Mouse (Mus musculus) bone marrow, adult 2 months (tissue): ENCODE data around the gene Foxo3. TPM values are rescaled to one million over a fixed set of nuclear protein-coding genes. Genes with fewer than 3 reads are reported as not detected.

ENCODE experiments used
- H3K27ac ChIP-seq: fragments of 200-500 bp; 2 replicates; pipeline ENCODE4 v1.5.1; 2012; ENCODE audit warnings: low read depth, mild to moderate bottlenecking, control low read depth, inconsistent platforms, low read length; ENCODE audit not compliant: control insufficient read depth, poor library complexity, insufficient read depth
- H3K4me1 ChIP-seq: fragments of 200-500 bp; 2 replicates; pipeline ENCODE4 v1.6.1; 2011; ENCODE audit warnings: low read length; ENCODE audit not compliant: control insufficient read depth, insufficient read depth
- H3K4me3 ChIP-seq: fragments of 200-500 bp; replicated peaks from 2 replicates; pipeline ENCODE3; 2011; ENCODE audit warnings: mild to moderate bottlenecking, low read depth, low read length, control low read depth; ENCODE audit not compliant: control insufficient read depth
- CTCF ChIP-seq: fragments of 200-500 bp; IDR thresholded peaks from 2 replicates; pipeline ENCODE4 v1.5.1; 2011; ENCODE audit warnings: low read length, control low read depth; ENCODE audit not compliant: control insufficient read depth, insufficient read depth
- POLR2A ChIP-seq: fragments of 200-500 bp; IDR thresholded peaks from 2 replicates; pipeline ENCODE4 v1.6.1; 2011; ENCODE audit warnings: low read depth, mild to moderate bottlenecking, control low read depth, low read length, borderline replicate concordance; ENCODE audit not compliant: control insufficient read depth
- WGBS: fragments of 180-500 bp; shearing (Covaris S2); methylation state at CpG from one replicate; pipeline ENCODE4 v1.1.7; 2018; 5-methylcytosine and 5-hydroxymethylcytosine counted together
- polyA plus RNA-seq: library from polyadenylated mRNA; stranded (reverse); fragments of >200 nt; gene quantifications from 2 replicates; pipeline ENCODE4 v1.2.4, GENCODE M21; 2011; ENCODE audit warnings: low replicate concordance; ENCODE audit not compliant: missing spikeins, insufficient read depth, insufficient read length

Foxo3 gene
- polyA plus RNA-seq, 1 experiment: 51.5 TPM

DNA sequence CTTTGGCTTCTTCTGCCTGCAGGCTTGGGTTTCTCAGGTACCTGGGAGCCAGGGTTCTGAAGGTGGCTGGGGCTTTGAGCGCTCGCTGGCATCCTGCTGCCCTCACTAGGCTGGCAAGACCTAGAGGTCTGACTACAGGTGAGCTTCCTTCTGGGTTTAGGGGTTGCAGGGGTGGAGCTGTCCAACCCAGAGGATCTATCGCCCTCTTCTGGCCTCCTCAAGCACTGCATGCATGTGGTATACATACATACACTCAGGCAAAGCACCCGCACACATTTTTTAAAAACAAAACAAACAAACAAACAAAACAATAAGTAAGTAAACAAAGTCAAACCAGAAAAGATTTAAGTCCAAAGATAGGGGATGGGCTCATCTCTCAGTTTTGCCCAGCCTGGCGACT is 14.8 kb upstream of the Foxo3 start:
- H3K4me1 ChIP-seq: no peaks in the 10 kb centered on the region
- TF ChIP-seq POLR2A: no peak
- peak; percentile 91 for TF ChIP-seq CTCF
- 64% methylated on average over 5 of the region's 5 CpGs for WGBS

DNA sequence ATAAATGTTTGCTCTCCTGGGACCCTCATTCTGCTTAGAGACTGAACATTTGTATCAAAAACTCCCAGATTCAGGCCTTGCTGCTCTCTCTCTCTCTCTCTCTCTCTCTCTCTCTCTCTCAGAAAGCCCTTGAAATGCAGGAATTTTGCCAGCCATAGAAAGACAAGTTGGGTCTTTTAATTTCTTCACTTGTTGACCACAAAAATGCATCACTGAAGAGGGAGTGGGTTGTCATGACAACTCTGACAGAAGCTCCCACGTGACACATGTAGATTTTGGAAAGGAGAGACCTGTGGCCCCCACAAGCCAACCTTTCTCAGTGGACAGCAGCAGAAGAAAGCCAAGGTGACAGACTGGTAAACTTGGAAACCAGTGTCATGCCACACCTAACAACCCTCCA is 11.1 kb upstream of the Foxo3 start:
- TF ChIP-seq CTCF (no peak), POLR2A (no peak)
- Histone ChIP-seq H3K4me3 (no peak overlapping the region), H3K27ac (no peak overlapping the region), H3K4me1 (no peaks in the 10 kb centered on the region)
- WGBS: 35% methylated on average over 1 of the region's 1 CpGs

More for the DNA sequence above, 14.8 kb upstream of the Foxo3 start:
- H3K27ac ChIP-seq: no peak overlapping the region
- H3K4me3 ChIP-seq: no peak overlapping the region

DNA sequence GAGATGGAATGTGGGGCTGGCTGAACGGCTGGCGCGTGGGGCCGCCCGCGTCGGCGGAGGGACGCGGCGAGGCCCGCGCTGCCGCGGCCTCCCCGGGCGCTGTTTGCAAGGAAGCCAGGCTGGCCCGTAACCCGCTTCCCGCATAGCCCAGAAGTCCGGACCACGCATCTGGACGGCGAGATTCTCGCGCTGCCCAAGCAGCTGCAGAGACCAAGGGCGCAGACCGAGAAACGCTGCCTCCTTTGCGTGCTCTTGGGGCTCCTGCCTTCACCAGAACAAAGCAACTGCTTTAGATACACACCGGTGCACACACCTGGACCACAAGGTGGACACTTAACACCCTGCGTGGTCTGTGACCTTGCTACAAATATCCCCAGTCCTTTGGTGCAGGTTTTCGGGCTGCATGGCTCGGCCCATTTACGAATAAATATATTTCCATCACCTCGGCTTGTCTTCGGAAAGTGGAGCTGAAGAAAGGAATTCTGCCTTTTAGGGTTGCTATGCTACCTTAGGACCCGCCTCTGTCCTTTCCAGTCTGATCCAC is 1.8 kb upstream of the Foxo3 start:
- H3K4me3 ChIP-seq: peak overlapping the region; percentile 82
- H3K27ac ChIP-seq: peak overlapping the region; percentile 97
- peaks cover 3% of the 10 kb centered on the region for H3K4me1 ChIP-seq
- TF ChIP-seq CTCF (no peak), POLR2A (no peak)
- 3% methylated on average over 38 of the region's 38 CpGs for WGBS

DNA sequence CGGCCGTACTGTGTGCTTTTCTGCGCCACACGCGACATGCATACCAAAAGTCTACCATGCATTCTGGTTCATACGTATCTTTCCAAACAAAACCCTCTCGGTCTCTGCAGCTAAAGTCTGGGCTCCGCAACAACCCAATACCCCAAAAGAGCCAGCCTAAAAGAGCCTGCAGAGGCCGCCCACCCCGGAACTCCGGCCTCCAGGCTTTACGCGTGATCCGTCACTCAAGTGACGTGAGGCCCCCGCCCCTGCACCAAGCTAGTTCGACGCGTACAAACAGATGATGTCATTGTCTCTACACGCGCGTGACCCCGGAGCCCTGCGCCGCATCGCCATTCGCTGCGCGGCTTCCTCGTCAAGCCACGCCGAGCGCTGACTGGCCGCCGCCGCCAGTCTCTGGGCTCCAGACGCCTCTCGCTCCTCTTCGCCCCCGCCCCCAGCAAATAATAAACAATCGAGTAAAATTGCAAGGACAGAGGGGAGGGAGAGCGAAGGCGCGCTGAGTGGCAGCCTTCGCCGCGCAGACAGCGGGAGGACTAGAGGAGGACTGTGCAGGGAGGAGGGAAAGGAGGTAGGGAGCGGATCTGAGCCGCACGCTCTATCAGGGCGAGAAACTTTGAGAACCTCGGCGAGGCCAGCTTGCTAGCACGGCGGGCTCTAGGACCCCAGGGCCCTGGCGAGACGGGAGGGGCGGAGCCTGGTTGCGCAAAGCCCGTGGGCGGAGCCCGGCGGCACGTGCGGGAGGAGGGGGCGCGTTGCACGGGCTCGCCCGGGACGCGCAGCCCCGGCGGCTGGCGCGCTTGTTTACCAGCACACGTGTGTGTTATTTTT is 1.1 kb upstream of the Foxo3 start:
- WGBS: under 1% methylated on average over 78 of the region's 78 CpGs
- TF ChIP-seq POLR2A: no peak
- 0 out of 2 replicates have a peak, but pooled peaks have one; percentile 1 for TF ChIP-seq CTCF

DNA sequence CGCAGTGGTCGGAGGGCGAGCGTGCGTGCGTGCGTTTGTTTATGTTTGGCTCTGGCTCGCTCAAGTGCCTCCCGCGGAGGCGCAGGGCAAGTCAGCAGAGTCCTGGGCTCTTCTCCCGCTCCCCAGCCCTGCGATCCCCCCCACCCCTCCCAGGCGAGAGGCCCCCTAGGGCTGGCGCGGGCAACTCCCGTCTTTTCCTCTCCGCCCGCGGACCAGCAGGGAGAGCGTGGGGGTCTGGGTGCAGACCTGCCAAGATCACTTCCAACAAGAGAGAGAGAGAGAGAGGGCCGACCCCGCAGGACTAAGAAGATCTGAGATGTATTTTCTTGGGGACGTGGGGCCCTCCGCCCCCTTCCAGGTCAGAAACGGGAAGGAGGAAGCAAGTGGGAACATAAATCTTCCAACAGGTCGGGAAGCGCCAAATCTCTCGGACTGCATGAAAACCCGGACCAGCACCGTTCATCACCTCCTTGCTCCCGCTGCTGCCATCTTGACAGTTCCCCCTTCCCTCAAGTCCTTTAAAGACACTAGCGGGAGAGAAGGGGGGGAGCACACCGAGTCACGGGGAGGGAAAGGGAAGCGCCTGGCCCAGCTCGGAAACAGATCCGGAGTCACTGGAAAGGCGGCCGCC is 569 bp downstream of the Foxo3 start:
- Histone ChIP-seq H3K4me1 (peaks cover 8% of the 10 kb centered on the region; the same call in 1 of the 2 replicates), H3K27ac (peak overlapping the region; percentile 97), H3K4me3 (peak overlapping the region; percentile 99)
- TF ChIP-seq POLR2A (no peak), CTCF (no peak)
- WGBS: under 1% methylated on average over 39 of the region's 40 CpGs

More for the DNA sequence above, 1.1 kb upstream of the Foxo3 start:
- Histone ChIP-seq H3K4me1 (peaks cover 3% of the 10 kb centered on the region), H3K27ac (peak overlapping the region; percentile 97), H3K4me3 (peak overlapping the region; percentile 99)

DNA sequence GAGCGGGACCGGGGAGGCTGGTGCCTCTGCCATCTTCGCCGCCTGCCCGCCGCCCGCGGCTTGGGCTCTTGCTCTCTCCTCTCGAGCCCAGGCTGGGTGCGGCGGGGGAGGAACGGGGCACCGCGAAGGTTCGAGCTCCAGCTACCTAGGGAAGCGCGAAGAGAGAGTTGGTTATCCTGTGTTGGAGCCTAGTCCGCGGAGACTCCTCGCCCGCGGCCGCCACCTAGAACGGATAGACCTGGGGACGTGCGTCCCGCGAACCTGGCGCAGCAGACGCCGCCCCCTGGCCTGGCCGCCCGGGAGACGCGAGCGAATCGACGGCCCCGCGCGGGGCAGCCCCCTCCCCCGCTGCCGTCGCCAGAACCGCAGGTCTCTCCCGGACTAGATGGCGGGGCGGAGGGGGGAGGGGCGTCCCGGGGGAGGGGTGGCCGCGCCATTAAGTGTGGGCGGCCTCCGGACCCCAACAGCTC is 1.1 kb downstream of the Foxo3 start:
- H3K4me3 ChIP-seq: peak overlapping the region; percentile 99
- H3K4me1 ChIP-seq: peaks cover 8% of the 10 kb centered on the region; the same call in 1 of the 2 replicates
- no peak for TF ChIP-seq CTCF
- TF ChIP-seq POLR2A: no peak
- H3K27ac ChIP-seq: peak overlapping the region; percentile 97
- WGBS: under 1% methylated on average over 53 of the region's 54 CpGs

DNA sequence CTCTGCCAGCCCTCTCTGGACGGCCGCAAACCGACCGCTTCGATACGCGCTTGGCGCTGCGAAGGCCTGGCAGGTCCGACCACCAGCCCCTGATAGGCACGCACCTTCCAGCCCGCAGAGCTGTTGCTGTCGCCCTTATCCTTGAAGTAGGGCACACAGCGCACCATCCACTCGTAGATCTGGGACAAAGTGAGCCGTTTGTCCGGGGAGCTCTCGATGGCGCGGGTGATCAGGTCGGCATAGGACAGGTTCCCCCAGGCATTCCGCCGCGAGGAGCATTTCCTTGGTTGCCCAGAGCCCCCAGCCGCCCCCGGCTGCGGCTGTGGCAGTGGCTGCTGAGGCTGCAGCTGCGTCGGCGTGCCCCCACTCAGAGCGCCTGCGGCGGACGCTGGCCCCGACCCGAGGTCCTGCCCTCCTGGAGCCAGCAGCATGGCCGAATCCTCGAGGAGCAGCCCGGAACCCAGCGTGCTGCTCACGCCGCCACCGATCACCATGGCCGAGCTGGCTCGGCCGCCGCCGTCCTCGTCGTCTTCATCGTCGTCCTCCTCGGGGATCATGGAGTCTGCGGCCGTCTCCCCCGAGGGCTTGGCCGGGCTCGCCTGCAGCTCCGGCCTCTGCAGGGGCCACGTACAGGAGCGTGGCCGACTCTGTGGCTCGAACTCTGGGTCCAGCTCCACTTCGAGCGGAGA is 1.7 kb downstream of the Foxo3 start:
- H3K4me1 ChIP-seq: peaks cover 8% of the 10 kb centered on the region; the same call in 1 of the 2 replicates
- peak overlapping the region; percentile 99 for H3K4me3 ChIP-seq
- 2% methylated on average over 65 of the region's 65 CpGs for WGBS
- peak overlapping the region; percentile 97 for H3K27ac ChIP-seq
- no peak for TF ChIP-seq POLR2A
- no peak for TF ChIP-seq CTCF

DNA sequence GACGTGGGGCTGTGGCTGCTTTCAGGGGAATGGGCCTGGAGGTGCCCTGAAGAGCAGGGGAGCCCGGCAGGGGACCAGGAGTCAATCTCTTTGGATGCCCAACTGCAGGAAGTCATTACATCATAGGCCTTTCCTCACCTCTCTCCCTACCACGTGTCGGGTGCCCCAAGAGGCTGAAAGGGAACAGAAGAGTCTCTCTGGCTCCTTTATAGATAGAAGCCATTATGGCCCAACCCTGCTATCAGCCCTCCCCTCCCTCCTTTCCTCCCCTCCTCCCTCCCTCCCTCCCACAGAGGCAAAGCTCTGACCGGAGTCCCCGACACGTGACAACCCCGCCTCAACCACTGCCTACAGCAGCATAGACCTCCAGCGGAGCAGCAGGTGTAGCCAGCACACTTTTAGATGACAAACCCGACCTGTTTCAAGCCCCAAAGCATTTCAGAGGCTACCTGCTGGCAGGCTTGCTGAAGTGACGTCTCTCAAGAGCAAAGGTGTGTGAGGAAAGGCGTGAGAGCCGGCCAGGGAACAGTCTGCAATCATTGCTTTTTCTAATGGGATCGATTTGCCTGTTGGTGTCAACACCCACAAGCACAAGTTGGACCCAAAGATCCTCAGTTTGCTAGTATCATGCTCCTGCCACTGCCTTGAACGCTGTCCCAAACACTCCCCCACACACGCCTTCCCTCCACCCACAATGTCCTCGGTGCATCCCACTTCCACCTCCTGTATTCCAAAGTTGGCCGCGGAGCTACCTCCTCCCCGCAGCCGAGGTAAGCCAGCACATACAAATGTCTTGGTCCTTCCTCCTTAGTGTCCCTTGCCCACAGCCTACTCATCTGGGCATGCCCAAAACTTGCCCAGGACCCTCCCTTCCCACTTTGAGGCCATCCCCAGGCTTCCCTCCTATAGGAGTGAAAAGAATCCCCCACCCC is 2.5 kb downstream of the Foxo3 start:
- H3K4me3 ChIP-seq: peak overlapping the region; percentile 99
- H3K4me1 ChIP-seq: peaks cover 12% of the 10 kb centered on the region
- peak overlapping the region; percentile 97 for H3K27ac ChIP-seq
- TF ChIP-seq CTCF (0 out of 2 replicates have a peak, but pooled peaks have one; percentile 1), POLR2A (peak; percentile 43; the same call in 1 of the 2 replicates)
- WGBS: 4% methylated on average over 21 of the region's 21 CpGs
